Mouse (Mus musculus) neural tube, embryonic 13.5 days (tissue): ENCODE data around the gene Ccdc78. TPM values are rescaled to one million over a fixed set of nuclear protein-coding genes. Genes with fewer than 3 reads are reported as not detected.
"Not testable (repeated sequence)": the region's sequence is repeated elsewhere in the genome, so short reads cannot be mapped to it uniquely, and the experiment has no call there.

Experiments
- ATAC-seq: fragments of 200-750 bp; cut with Nextera tagmentation; 2 replicates; pipeline ENCODE4 v1.8.0; 2017; ENCODE audit warnings: low read depth, mild to moderate bottlenecking, moderate TSS enrichment, moderate library complexity
- H3K27ac ChIP-seq: fragments of 300-500 bp; sonication (generic); replicated peaks from 2 replicates; pipeline ENCODE4 v1.5.1; 2015; ENCODE audit warnings: moderate library complexity, mild to moderate bottlenecking, inconsistent platforms
- H3K27me3 ChIP-seq: fragments of 300-500 bp; sonication (generic); 2 replicates; pipeline ENCODE4 v1.6.1; 2015; ENCODE audit warnings: mild to moderate bottlenecking, inconsistent platforms
- H3K36me3 ChIP-seq: fragments of 300-500 bp; sonication (generic); 2 replicates; pipeline ENCODE4 v1.6.1; 2015; ENCODE audit warnings: mild to moderate bottlenecking, inconsistent platforms
- H3K4me1 ChIP-seq: fragments of 300-500 bp; sonication (generic); replicated peaks from 2 replicates; pipeline ENCODE4 v1.6.1; 2015; ENCODE audit warnings: inconsistent platforms
- H3K4me2 ChIP-seq: fragments of 300-500 bp; sonication (generic); 2 replicates; pipeline ENCODE4 v1.6.1; 2015; ENCODE audit warnings: inconsistent platforms, mild to moderate bottlenecking, moderate library complexity
- H3K4me3 ChIP-seq: fragments of 300-500 bp; sonication (generic); 2 replicates; pipeline ENCODE4 v1.5.1; 2015; ENCODE audit warnings: mild to moderate bottlenecking, inconsistent platforms
- H3K9ac ChIP-seq: fragments of 300-500 bp; sonication (generic); 2 replicates; pipeline ENCODE4 v1.6.1; 2015; ENCODE audit warnings: moderate library complexity, mild to moderate bottlenecking, inconsistent platforms
- H3K9me3 ChIP-seq: fragments of 300-500 bp; sonication (generic); 2 replicates; pipeline ENCODE4 v1.6.1; 2016; ENCODE audit warnings: inconsistent platforms
- WGBS: fragments of 180-500 bp; shearing (Covaris S2); methylation state at CpG from one replicate; pipeline ENCODE4 v1.1.7; 2015; 5-methylcytosine and 5-hydroxymethylcytosine counted together
- polyA plus RNA-seq: library from polyadenylated mRNA; unstranded; fragments of >200 nt; fragmentation: Nextera tagmentation; extraction: Ambion mirVana; gene quantifications from 2 replicates; pipeline ENCODE4 v1.2.1, GENCODE M21; 2015

Ccdc78 gene
- polyA plus RNA-seq, 1 experiment from 2014 or later, result 0.39 TPM

GRCm38 (mm10) chr17:25802825-25803517 lies 16.6 kb downstream of the Ccdc78 start:
- Histone ChIP-seq H3K4me3 (peak overlapping the region; percentile 5; the same call in 1 of the 2 replicates), H3K36me3 (no peaks in the 10 kb centered on the region), H3K9ac (peak overlapping the region; percentile 58), H3K9me3 (no peaks in the 10 kb centered on the region), H3K4me2 (peak overlapping the region; percentile 38), H3K4me1 (peaks cover 25% of the 10 kb centered on the region), H3K27ac (peak overlapping the region; percentile 88), H3K27me3 (no peaks in the 10 kb centered on the region)
- ATAC-seq, result peak; percentile 90
- 7% methylated on average over 10 of the region's 10 CpGs for WGBS

- Histone ChIP-seq H3K4me1 (peaks cover 52% of the 10 kb centered on the region), H3K9me3 (no peaks in the 10 kb centered on the region), H3K27ac (no peak overlapping the region), H3K36me3 (no peaks in the 10 kb centered on the region), H3K9ac (no peak overlapping the region), H3K27me3 (0 out of 2 replicates have a peak, but pooled peaks cover 5% of the 10 kb centered on the region), H3K4me3 (no peak overlapping the region), H3K4me2 (no peak overlapping the region)
- ATAC-seq, result no peak
- 69% methylated on average over 4 of the region's 4 CpGs for WGBS
Measured at GRCm38 (mm10) chr17:25806507-25806906, 20.1 kb downstream of the Ccdc78 start.

- H3K4me1 ChIP-seq, result peaks cover 56% of the 10 kb centered on the region
- not testable (repeated sequence) for H3K4me2 ChIP-seq, ATAC-seq, H3K9me3 ChIP-seq, H3K27me3 ChIP-seq, H3K27ac ChIP-seq, H3K9ac ChIP-seq, H3K4me3 ChIP-seq, H3K36me3 ChIP-seq
- 61% methylated on average over 2 of the region's 2 CpGs for WGBS
Measured at GRCm38 (mm10) chr17:25807452-25807851, 21.1 kb downstream of the Ccdc78 start.

DNA sequence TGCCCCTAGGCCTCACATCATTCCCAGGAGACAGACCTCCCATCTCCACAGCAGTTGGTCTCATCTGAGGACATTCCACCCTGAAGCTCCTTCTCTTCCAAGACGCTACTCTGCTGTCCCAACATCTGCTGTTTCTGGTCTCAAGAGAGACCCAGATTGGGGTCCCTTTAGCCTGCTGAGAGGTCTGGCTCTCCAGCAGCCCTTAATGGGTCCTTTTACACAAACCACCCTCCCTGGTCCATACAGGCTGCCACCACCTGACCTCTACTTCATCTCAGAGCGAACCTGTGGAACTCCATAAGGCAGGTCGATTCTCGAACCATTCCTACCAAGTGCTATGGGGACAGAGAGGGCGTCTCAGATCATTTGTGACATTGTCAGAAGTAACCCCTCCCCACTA lies 21.6 kb downstream of the Ccdc78 start:
- no peak for ATAC-seq
- H3K9me3 ChIP-seq, result no peaks in the 10 kb centered on the region
- 31% methylated on average over 5 of the region's 5 CpGs for WGBS
- H3K9ac ChIP-seq, result peak overlapping the region; percentile 99
- H3K27me3 ChIP-seq, result peaks cover 5% of the 10 kb centered on the region; the same call in 1 of the 2 replicates
- peak overlapping the region; percentile 98 for H3K27ac ChIP-seq
- H3K4me1 ChIP-seq, result peaks cover 56% of the 10 kb centered on the region
- 0 out of 2 replicates have a peak, but pooled peaks cover 3% of the 10 kb centered on the region for H3K36me3 ChIP-seq
- peak overlapping the region; percentile 97 for H3K4me2 ChIP-seq
- H3K4me3 ChIP-seq, result peak overlapping the region; percentile 91

DNA sequence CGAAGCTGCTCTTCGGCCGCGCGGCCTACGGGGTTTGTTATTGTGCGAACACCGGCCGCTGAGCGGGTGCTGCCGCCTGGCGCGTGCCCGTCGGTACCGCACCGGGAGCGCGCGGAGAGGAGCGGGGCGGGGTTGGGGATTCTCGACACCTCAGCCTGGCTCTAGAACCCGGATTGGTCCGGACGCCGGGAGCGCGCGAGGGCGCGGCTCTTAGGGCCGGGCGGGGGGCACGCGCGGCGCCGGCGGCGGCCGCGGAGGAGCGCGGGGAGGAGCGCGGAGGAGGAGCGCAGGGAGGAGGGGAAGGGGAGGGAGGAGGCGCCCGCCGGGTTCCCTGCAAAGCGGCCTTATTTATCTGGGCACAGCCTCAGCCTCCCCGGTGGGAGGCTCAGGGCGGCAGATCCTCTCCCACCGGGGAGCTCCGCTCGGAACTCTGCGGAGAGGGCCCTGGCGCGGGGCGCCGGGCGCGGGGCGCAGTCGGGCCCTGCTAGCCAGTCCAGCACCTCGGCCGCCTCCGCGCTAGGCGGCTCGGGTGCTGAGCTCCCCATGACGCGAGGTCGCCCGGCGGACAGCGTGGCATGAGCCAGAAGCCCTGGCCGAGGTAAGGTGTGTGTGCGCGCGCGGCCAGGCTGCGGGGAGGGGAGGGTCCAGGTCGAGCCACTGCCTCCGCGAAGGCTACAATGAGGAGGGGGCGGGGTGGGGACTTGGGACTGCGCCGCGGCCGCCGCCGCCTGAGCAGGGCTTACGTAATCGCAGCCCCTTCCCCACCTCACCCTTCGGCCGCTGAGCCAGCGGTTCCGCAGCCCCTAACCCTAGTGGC lies 22.6 kb downstream of the Ccdc78 start, which contains the start of gene Fbxl16:
Fbxl16 (plus strand) TSS at position 297 of the 817 bp plus-strand sequence.
- WGBS, result 1% methylated on average over 66 of the region's 100 CpGs
- H3K27ac ChIP-seq, result peak within 1 kb of the TSS; percentile 98
- H3K4me1 ChIP-seq, result peaks cover 55% of the 10 kb centered on the region
- peaks cover 5% of the 10 kb centered on the region; the same call in 1 of the 2 replicates for H3K27me3 ChIP-seq
- H3K4me2 ChIP-seq, result peak within 1 kb of the TSS; percentile 97
- H3K9ac ChIP-seq, result peak within 1 kb of the TSS; percentile 99
- 0 out of 2 replicates have a peak, but pooled peaks cover 3% of the 10 kb centered on the region for H3K36me3 ChIP-seq
- peak within 1 kb of the TSS; percentile 91 for H3K4me3 ChIP-seq
- peak; percentile 90 for ATAC-seq
- H3K9me3 ChIP-seq, result no peaks in the 10 kb centered on the region

DNA sequence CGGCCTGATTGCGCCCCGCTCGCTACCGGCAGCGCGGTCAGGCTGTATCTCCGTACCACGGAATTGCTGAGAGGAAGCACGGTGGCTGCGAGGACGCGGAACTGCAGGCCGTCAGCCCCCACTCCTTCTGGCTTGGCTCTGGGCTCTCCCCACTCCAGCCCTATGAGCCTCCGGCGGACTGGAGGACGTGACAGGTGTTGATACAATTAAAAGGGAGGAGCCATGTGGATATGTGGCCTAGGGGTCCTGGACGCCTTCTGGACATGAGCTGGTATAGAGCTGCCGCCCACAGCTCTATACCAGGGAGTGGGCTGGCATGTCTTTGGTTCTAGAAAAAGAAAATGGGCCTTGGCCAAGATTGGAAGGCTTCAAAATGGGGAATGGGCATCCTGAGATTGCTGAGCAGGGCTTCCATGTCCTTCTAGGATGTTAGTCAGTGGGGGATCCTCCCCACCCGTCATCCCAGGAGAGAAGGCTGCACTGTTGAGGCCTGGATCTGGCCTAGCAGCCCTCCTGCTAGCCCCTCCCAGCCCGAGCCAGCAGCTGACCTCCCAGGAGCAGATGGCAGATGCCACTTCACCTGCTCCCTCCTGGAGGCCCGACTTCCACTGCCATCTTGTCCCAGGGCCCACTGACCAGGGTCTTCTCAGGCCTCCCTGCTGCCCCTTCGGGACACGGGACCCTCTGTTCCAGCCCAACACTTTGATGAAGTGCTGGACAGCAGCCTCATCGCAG lies 23.4 kb downstream of the Ccdc78 start:
- Histone ChIP-seq H3K4me1 (peaks cover 53% of the 10 kb centered on the region), H3K4me3 (peak overlapping the region; percentile 91), H3K9ac (peak overlapping the region; percentile 99), H3K36me3 (0 out of 2 replicates have a peak, but pooled peaks cover 3% of the 10 kb centered on the region), H3K27ac (peak overlapping the region; percentile 98), H3K9me3 (no peaks in the 10 kb centered on the region), H3K27me3 (peaks cover 5% of the 10 kb centered on the region; the same call in 1 of the 2 replicates), H3K4me2 (peak overlapping the region; percentile 97)
- ATAC-seq, result peak; percentile 66
- WGBS, result 4% methylated on average over 25 of the region's 25 CpGs

DNA sequence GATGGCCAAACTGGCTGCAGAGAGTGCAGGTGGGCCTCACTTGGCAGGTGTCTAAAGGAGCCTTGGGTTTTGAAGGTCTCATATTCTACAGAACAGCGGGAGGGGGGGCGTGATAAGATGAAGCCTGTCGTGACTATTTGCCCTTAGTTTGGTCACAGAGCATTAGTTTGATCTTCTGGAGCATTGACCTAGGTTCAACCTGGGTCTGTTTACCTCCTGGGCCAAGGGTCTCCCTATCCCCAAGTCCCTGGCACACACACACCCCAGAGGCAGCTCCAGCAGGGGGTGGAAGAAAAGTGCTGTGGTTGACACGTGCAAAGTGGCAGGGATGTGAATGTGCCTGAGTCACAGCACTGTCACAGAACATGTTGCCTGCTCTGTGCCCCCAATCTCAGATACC lies 24.5 kb downstream of the Ccdc78 start:
- 81% methylated on average over 4 of the region's 4 CpGs for WGBS
- H3K27me3 ChIP-seq, result peaks cover 5% of the 10 kb centered on the region; the same call in 1 of the 2 replicates
- no peak for ATAC-seq
- no peaks in the 10 kb centered on the region for H3K9me3 ChIP-seq
- peak overlapping the region; percentile 97 for H3K4me2 ChIP-seq
- H3K36me3 ChIP-seq, result 0 out of 2 replicates have a peak, but pooled peaks cover 3% of the 10 kb centered on the region
- H3K27ac ChIP-seq, result no peak overlapping the region
- H3K4me3 ChIP-seq, result peak overlapping the region; percentile 91; the same call in 1 of the 2 replicates
- H3K9ac ChIP-seq, result peak overlapping the region; percentile 99
- peaks cover 53% of the 10 kb centered on the region for H3K4me1 ChIP-seq

- Histone ChIP-seq H3K4me3 (peak overlapping the region; percentile 21), H3K9me3 (no peaks in the 10 kb centered on the region), H3K4me2 (peak overlapping the region; percentile 47), H3K27me3 (peaks cover 18% of the 10 kb centered on the region), H3K9ac (peak overlapping the region; percentile 53), H3K27ac (no peak overlapping the region; the same call in 1 of the 2 replicates), H3K36me3 (peaks cover 26% of the 10 kb centered on the region), H3K4me1 (peaks cover 47% of the 10 kb centered on the region)
- no peak for ATAC-seq
- under 1% methylated on average over 20 of the region's 20 CpGs for WGBS
Measured at GRCm38 (mm10) chr17:25813471-25813870, 27.1 kb downstream of the Ccdc78 start.

- Histone ChIP-seq H3K27me3 (peaks cover 39% of the 10 kb centered on the region), H3K9ac (no peak overlapping the region), H3K4me2 (no peak overlapping the region), H3K27ac (no peak overlapping the region), H3K36me3 (peaks cover 39% of the 10 kb centered on the region), H3K4me3 (no peak overlapping the region), H3K4me1 (peaks cover 16% of the 10 kb centered on the region), H3K9me3 (no peaks in the 10 kb centered on the region)
- ATAC-seq, result no peak
- 88% methylated on average over 11 of the region's 11 CpGs for WGBS
Measured at GRCm38 (mm10) chr17:25817662-25818061, 31.3 kb downstream of the Ccdc78 start.

GRCm38 (mm10) chr17:25818851-25819780 lies 32.7 kb downstream of the Ccdc78 start:
- WGBS, result 7% methylated on average over 46 of the region's 46 CpGs
- Histone ChIP-seq H3K9ac (no peak overlapping the region), H3K9me3 (no peaks in the 10 kb centered on the region)

DNA sequence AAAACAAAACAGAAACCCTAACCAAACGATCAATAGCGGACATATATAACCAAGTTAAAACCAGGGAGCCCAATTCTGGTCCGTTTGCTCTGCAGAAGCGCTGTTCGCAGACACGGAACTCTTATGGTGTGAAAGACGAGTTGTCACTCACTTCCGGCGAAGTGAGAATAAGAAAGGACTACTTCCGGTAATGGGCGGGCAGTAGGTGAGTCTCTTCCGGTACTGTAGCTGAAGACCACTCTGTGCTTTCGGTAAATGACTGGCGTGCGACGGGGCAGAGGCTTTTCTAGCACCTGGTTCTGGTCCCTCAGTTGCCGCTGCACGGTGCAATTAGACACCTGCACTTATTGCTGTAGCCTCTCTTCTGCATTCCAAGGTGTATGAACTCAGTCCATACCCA lies 37.1 kb downstream of the Ccdc78 start, which contains the start of gene Wdr24:
Wdr24 (plus strand) TSS at position 176 of the 400 bp plus-strand sequence.
- Histone ChIP-seq H3K4me3 (peak within 1 kb of the TSS; percentile 69), H3K27me3 (peaks cover 27% of the 10 kb centered on the region), H3K36me3 (peaks cover 45% of the 10 kb centered on the region), H3K9me3 (no peaks in the 10 kb centered on the region), H3K27ac (peak within 1 kb of the TSS; percentile 76), H3K4me1 (peaks cover 54% of the 10 kb centered on the region), H3K9ac (peak within 1 kb of the TSS; percentile 91), H3K4me2 (peak within 1 kb of the TSS; percentile 99)
- whole genome bisulfite sequencing, result 1% methylated on average over 18 of the region's 18 CpGs
- ATAC-seq, result peak; percentile 44

More at GRCm38 (mm10) chr17:25818851-25819780, 32.7 kb downstream of the Ccdc78 start:
- H3K4me2 ChIP-seq, result no peak overlapping the region
- peaks cover 39% of the 10 kb centered on the region for H3K27me3 ChIP-seq
- no peak for ATAC-seq
- H3K27ac ChIP-seq, result no peak overlapping the region
- peaks cover 39% of the 10 kb centered on the region for H3K36me3 ChIP-seq
- peaks cover 11% of the 10 kb centered on the region for H3K4me1 ChIP-seq
- no peak overlapping the region for H3K4me3 ChIP-seq
